Mouse (Mus musculus) adrenal gland, adult 2 months (tissue): ENCODE results near the gene Epb41l1. TPM values are rescaled to one million over a fixed set of nuclear protein-coding genes. Genes with fewer than 3 reads are reported as not detected.
A peak's percentile ranks its signal among the peaks of the same experiment; 100 is the strongest.
"Not testable (repeated sequence)": the region's sequence is repeated elsewhere in the genome, so short reads cannot be mapped to it uniquely, and the experiment has no call there.

Experiments used
- DNase-seq: peaks from one replicate; pipeline ENCODE4 v3.0.0; 2021
- polyA plus RNA-seq: library from polyadenylated mRNA; depleted of rRNA; stranded (reverse); fragments of >200 nt; gene quantifications from 2 replicates; pipeline ENCODE4 v1.2.3, GENCODE M21; 2012
- total RNA-seq, 2 experiments: library from RNA; stranded (reverse); gene quantifications; 2 replicates each; pipeline ENCODE4 v1.2.3; 2021

Gene Epb41l1
- total and polyA plus RNA-seq, 3 experiments: 52.0 to 93.4 (median 81.4) TPM

- DNase-seq: peak; percentile 77
Observed at GRCm38 (mm10) chr2:156487589-156488160, 67.0 kb downstream of the Epb41l1 start.

- DNase-seq: peak; percentile 77
Observed at GRCm38 (mm10) chr2:156488166-156488814, 67.6 kb downstream of the Epb41l1 start.

GRCm38 (mm10) chr2:156490176-156490575 lies 69.5 kb downstream of the Epb41l1 start:
- no peak for DNase-seq

- DNase-seq: no peak
Observed at GRCm38 (mm10) chr2:156491796-156492195, 71.1 kb downstream of the Epb41l1 start.

- no peak for DNase-seq
Observed at GRCm38 (mm10) chr2:156493766-156494165, 73.1 kb downstream of the Epb41l1 start.

GRCm38 (mm10) chr2:156494465-156494864 lies 73.8 kb downstream of the Epb41l1 start:
- DNase-seq: no peak

- no peak for DNase-seq
Observed at GRCm38 (mm10) chr2:156494875-156495274, 74.2 kb downstream of the Epb41l1 start.

- no peak for DNase-seq
Observed at GRCm38 (mm10) chr2:156496816-156497566, 76.3 kb downstream of the Epb41l1 start.

- peak; percentile 63 for DNase-seq
Observed at GRCm38 (mm10) chr2:156497915-156498314, 77.2 kb downstream of the Epb41l1 start.

GRCm38 (mm10) chr2:156501025-156501424 lies 80.3 kb downstream of the Epb41l1 start:
- no peak for DNase-seq

- DNase-seq: no peak
Observed at GRCm38 (mm10) chr2:156505533-156505932, 84.8 kb downstream of the Epb41l1 start.

- no peak for DNase-seq
Observed at GRCm38 (mm10) chr2:156512028-156512427, 91.3 kb downstream of the Epb41l1 start.

GRCm38 (mm10) chr2:156512561-156512960 lies 91.9 kb downstream of the Epb41l1 start:
- DNase-seq: no peak

GRCm38 (mm10) chr2:156515102-156515501 lies 94.4 kb downstream of the Epb41l1 start:
- peak; percentile 16 for DNase-seq

- DNase-seq: peak; percentile 82
Observed at GRCm38 (mm10) chr2:156515565-156516185, 95.0 kb downstream of the Epb41l1 start.

- not testable (repeated sequence) for DNase-seq
Observed at GRCm38 (mm10) chr2:156516678-156517077, 96.0 kb downstream of the Epb41l1 start.

- DNase-seq: no peak
Observed at GRCm38 (mm10) chr2:156518306-156518705, 97.6 kb downstream of the Epb41l1 start.

GRCm38 (mm10) chr2:156519584-156519983 lies 98.9 kb downstream of the Epb41l1 start:
- no peak for DNase-seq

GRCm38 (mm10) chr2:156522994-156523393 lies 102.3 kb downstream of the Epb41l1 start:
- DNase-seq: no peak

- DNase-seq: no peak
Observed at GRCm38 (mm10) chr2:156524078-156524477, 103.4 kb downstream of the Epb41l1 start.

GRCm38 (mm10) chr2:156529726-156530125 lies 109.0 kb downstream of the Epb41l1 start:
- peak; percentile 24 for DNase-seq

- DNase-seq: no peak
Observed at GRCm38 (mm10) chr2:156533160-156533559, 112.5 kb downstream of the Epb41l1 start.
